Mouse (Mus musculus) hindbrain, embryonic 11.5 days (tissue): ENCODE results near the gene Zmym2. TPM values are rescaled to one million over a fixed set of nuclear protein-coding genes. Genes with fewer than 3 reads are reported as not detected.

Source experiments
- ATAC-seq: fragments of 200-750 bp; cut with Nextera tagmentation; 2 replicates; pipeline ENCODE4 v1.8.0; 2017; ENCODE audit warnings: mild to moderate bottlenecking, moderate TSS enrichment, moderate library complexity; ENCODE audit not compliant: low FRiP score
- DNase-seq: peaks from one replicate; pipeline ENCODE4 v3.0.0-alpha.2; 2015; ENCODE audit warnings: low spot score
- H3K27ac ChIP-seq: fragments of 300-500 bp; sonication (generic); 2 replicates; pipeline ENCODE4 v1.5.1; 2014; ENCODE audit warnings: mild to moderate bottlenecking, low read depth, low read length
- H3K27me3 ChIP-seq: fragments of 300-500 bp; sonication (generic); 2 replicates; pipeline ENCODE4 v1.6.1; 2014; ENCODE audit warnings: mild to moderate bottlenecking, low read length, moderate library complexity, mixed read lengths; ENCODE audit not compliant: control insufficient read depth, insufficient read depth
- H3K36me3 ChIP-seq: fragments of 300-500 bp; sonication (generic); 2 replicates; pipeline ENCODE4 v1.6.1; 2014; ENCODE audit warnings: mild to moderate bottlenecking, low read length, moderate library complexity, mixed read lengths; ENCODE audit not compliant: control insufficient read depth, insufficient read depth
- H3K4me1 ChIP-seq: fragments of 300-500 bp; sonication (generic); replicated peaks from 2 replicates; pipeline ENCODE4 v1.6.1; 2014; ENCODE audit warnings: low read length, mixed read lengths; ENCODE audit not compliant: control insufficient read depth, insufficient read depth
- H3K4me2 ChIP-seq: fragments of 300-500 bp; sonication (generic); replicated peaks from 2 replicates; pipeline ENCODE4 v1.6.1; 2014; ENCODE audit warnings: mild to moderate bottlenecking, low read depth, low read length
- H3K4me3 ChIP-seq: fragments of 300-500 bp; sonication (generic); 2 replicates; pipeline ENCODE4 v1.5.1; 2014; ENCODE audit warnings: low read depth, low read length
- H3K9ac ChIP-seq: fragments of 300-500 bp; sonication (generic); 2 replicates; pipeline ENCODE4 v1.6.1; 2014; ENCODE audit warnings: low read depth, low read length
- H3K9me3 ChIP-seq: fragments of 300-500 bp; sonication (generic); 2 replicates; pipeline ENCODE4 v1.6.1; 2016; ENCODE audit warnings: low read length; ENCODE audit not compliant: control insufficient read depth
- WGBS: fragments of 180-500 bp; shearing (Covaris S2); extraction: QIAGEN DNeasy Blood & Tissue Kit; methylation state at CpG from one replicate; pipeline ENCODE4 v1.1.7; 2014; 5-methylcytosine and 5-hydroxymethylcytosine counted together
- polyA plus RNA-seq: library from polyadenylated mRNA; unstranded; fragments of >200 nt; fragmentation: Nextera tagmentation; extraction: Ambion mirVana; gene quantifications from 2 replicates; pipeline ENCODE4 v1.2.1, GENCODE M21; 2014

Gene Zmym2
- polyA plus RNA-seq, 1 experiment from 2014 or later: 74.4 TPM

DNA sequence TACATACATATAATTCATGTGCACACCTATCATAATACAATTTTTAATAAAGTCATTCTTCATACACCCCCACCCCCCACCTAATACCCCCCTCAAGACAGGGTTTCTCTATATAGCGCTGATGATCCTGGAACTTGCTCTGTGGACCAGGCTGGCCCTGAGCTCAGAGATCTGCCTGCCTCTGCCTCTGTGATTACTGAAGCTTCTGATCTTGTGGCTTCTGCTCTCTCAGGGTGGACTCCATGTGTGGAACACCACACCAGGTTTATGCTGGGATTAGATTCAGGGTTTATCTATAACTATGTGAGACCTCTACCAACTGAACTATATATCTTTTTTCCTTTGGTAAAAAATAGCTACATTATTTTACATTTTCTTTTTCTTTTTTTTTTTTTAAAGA, 10.1 kb downstream of the Zmym2 start:
- no peak overlapping the region for H3K4me2 ChIP-seq
- H3K4me1 ChIP-seq: no peaks in the 10 kb centered on the region
- no peak overlapping the region for H3K4me3 ChIP-seq
- ATAC-seq (no peak), DNase-seq (no peak)
- WGBS: 95% methylated on average over 1 of the region's 1 CpGs
- no peak overlapping the region for H3K27ac ChIP-seq
- H3K36me3 ChIP-seq: no peaks in the 10 kb centered on the region
- H3K9ac ChIP-seq: no peak overlapping the region
- H3K27me3 ChIP-seq: no peaks in the 10 kb centered on the region
- no peaks in the 10 kb centered on the region for H3K9me3 ChIP-seq

DNA sequence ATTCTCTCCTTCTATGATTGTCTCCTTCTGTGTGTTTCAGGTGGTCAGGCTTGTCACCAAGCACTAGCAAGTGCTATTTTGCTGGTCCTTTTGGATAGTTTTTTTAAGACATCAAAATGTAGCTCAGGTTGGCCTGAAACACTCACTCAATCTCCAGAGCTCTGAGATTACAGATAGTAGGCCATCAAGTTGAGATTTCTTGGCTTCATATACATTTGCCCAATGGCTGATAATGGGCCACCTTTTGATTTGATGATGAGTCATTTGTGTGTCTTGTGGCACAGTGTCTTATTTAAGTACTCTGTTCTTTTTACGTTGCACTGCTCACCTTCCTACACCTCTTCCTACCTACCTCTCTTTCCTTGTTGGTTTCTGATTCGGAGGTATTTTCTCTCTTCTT, 11.0 kb downstream of the Zmym2 start:
- H3K4me3 ChIP-seq: no peak overlapping the region
- no peak overlapping the region for H3K9ac ChIP-seq
- ATAC-seq: no peak
- no peak overlapping the region for H3K4me2 ChIP-seq
- 95% methylated on average over 2 of the region's 2 CpGs for WGBS
- DNase-seq: no peak
- H3K4me1 ChIP-seq: no peaks in the 10 kb centered on the region
- no peaks in the 10 kb centered on the region for H3K36me3 ChIP-seq
- H3K27me3 ChIP-seq: no peaks in the 10 kb centered on the region
- H3K9me3 ChIP-seq: no peaks in the 10 kb centered on the region
- no peak overlapping the region for H3K27ac ChIP-seq

DNA sequence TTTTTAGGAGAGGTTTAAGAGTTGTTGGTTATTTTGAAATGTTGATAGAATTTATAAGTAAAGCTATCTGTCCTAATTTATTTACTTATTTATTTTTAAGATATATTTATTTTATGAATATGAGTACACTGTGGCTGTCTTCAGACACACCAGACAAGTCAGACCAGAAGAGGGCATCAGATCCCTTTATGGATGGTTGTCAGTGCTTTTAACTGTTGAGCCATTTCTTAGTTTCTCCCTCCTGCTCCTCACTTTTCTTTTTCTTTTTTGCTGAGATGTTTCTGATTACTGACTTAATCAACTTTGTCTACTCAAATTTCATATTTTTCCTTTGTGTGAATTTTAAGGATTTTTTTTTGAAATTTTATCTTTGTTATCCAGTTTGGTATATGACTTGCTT, 13.2 kb downstream of the Zmym2 start:
- no peak for ATAC-seq
- Histone ChIP-seq H3K4me1 (no peaks in the 10 kb centered on the region), H3K27me3 (no peaks in the 10 kb centered on the region), H3K36me3 (peaks cover 2% of the 10 kb centered on the region; the same call in 1 of the 2 replicates), H3K4me3 (no peak overlapping the region), H3K9ac (no peak overlapping the region), H3K9me3 (no peaks in the 10 kb centered on the region), H3K4me2 (no peak overlapping the region), H3K27ac (no peak overlapping the region)
- no peak for DNase-seq

DNA sequence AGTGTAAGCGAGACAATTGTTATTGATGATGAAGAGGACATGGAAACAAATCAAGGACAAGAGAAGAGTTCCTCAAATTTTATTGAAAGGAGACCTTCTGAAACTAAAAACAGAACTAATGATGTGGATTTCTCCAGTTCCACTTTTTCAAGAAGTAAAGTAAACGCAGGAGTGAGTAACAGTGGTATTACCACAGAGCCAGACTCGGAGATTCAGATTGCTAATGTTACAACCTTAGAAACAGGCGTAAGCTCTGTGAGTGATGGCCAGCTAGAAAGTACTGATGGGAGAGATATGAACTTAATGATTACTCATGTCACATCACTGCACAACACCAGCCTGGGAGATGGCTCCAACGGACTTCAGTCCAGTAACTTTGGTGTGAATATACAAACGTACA, 16.6 kb downstream of the Zmym2 start:
- ATAC-seq: no peak
- 93% methylated on average over 6 of the region's 6 CpGs for WGBS
- no peak overlapping the region for H3K4me2 ChIP-seq

DNA sequence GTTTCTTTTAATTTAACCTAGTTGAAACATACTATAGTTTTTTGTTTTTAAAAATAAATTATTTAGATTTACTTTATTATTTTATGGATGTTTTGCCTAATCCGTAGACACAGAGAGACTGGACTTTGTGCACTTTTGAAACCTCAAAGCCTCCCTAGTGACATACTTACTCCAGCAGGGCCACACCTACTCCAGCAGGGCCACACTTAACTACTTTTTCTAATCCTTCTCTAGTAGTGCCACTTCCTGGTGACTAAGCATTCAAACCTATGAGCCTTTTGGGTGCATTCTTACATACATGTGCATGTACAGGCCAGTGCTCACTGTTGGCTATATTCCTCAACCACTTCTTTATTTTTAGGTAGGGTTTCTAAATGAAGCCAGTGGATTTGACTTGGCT, 19.2 kb downstream of the Zmym2 start:
- Histone ChIP-seq H3K9ac (no peak overlapping the region), H3K4me2 (no peak overlapping the region), H3K4me3 (no peak overlapping the region), H3K36me3 (peaks cover 9% of the 10 kb centered on the region; the same call in 1 of the 2 replicates), H3K27me3 (no peaks in the 10 kb centered on the region), H3K4me1 (no peaks in the 10 kb centered on the region), H3K9me3 (no peaks in the 10 kb centered on the region), H3K27ac (no peak overlapping the region)
- DNase-seq (no peak), ATAC-seq (no peak)
- 91% methylated on average over 1 of the region's 1 CpGs for WGBS

More for the DNA sequence above, 16.6 kb downstream of the Zmym2 start:
- H3K36me3 ChIP-seq: peaks cover 9% of the 10 kb centered on the region; the same call in 1 of the 2 replicates
- no peak overlapping the region for H3K9ac ChIP-seq
- H3K9me3 ChIP-seq: no peaks in the 10 kb centered on the region
- DNase-seq: no peak
- H3K27me3 ChIP-seq: no peaks in the 10 kb centered on the region
- H3K4me3 ChIP-seq: no peak overlapping the region
- no peak overlapping the region for H3K27ac ChIP-seq
- no peaks in the 10 kb centered on the region for H3K4me1 ChIP-seq

DNA sequence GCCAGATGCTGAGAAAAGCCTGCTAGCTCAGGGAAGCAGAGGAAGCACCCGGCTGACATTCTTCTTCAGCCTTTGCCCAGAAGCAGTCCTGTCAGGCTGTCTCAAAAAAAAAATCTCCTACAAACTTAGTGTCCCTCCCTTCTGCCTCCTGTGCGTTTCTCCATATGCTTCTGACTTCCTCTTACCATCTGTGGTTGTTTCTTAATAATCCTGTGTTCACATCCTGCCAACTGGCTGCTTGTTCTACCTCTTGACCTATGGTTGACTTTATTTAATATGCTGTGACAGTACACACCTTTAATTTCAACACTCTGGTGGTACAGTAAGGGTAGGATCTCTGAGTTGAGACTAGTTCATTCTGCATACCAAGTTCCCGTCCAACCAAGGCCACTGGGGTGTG, 32.1 kb downstream of the Zmym2 start:
- H3K9me3 ChIP-seq: no peaks in the 10 kb centered on the region
- no peaks in the 10 kb centered on the region for H3K4me1 ChIP-seq
- DNase-seq (no peak), ATAC-seq (no peak)
- H3K27ac ChIP-seq: no peak overlapping the region
- no peak overlapping the region for H3K9ac ChIP-seq
- H3K4me2 ChIP-seq: no peak overlapping the region
- 80% methylated on average over 3 of the region's 3 CpGs for WGBS
- H3K36me3 ChIP-seq: 0 out of 2 replicates have a peak, but pooled peaks cover 2% of the 10 kb centered on the region
- no peaks in the 10 kb centered on the region for H3K27me3 ChIP-seq
- no peak overlapping the region for H3K4me3 ChIP-seq

DNA sequence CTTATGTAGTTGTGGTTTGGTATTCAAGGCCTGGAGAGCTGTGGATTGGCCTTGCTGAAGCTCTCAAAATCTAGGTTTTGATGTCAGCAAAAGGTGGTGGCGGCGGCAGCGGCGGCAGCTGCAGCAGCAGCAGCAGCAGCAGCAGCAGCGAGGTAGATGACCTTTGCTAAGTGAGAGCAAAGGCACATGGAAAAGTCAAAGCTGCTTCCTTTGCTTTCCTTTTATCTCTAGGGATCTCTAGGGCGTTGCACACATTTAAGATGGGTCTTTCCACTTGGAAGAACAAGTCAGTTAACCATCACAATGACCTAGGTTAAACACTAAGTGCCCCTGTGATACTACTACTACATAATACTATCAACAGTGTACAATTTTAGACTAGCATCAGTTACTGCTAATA, 49.0 kb downstream of the Zmym2 start:
- H3K4me2 ChIP-seq: no peak overlapping the region
- WGBS: 82% methylated on average over 6 of the region's 6 CpGs
- no peaks in the 10 kb centered on the region for H3K27me3 ChIP-seq
- no peak overlapping the region for H3K4me3 ChIP-seq
- H3K9me3 ChIP-seq: no peaks in the 10 kb centered on the region
- H3K9ac ChIP-seq: no peak overlapping the region
- DNase-seq: no peak
- no peak overlapping the region for H3K27ac ChIP-seq
- H3K4me1 ChIP-seq: no peaks in the 10 kb centered on the region
- H3K36me3 ChIP-seq: peaks cover 7% of the 10 kb centered on the region; the same call in 1 of the 2 replicates
- ATAC-seq: no peak

DNA sequence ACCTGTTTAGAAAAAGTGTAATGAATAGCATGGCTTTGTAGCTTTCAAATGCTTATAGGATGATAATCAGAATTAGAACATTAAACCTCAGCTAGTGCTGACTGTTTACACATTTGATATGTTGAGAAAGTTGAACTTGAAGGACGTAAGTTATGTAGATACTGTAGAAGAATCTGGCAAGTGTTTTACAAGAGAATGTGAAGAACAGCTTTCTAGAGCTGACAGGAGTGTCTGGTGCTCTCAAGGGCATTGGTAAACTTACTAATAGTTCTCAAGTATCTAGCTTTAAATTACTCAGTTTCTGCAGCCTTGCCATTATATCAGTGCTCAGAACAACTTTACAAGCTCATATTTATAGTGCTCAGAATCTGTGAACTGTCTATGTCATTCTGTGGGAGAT, 53.5 kb downstream of the Zmym2 start:
- no peaks in the 10 kb centered on the region for H3K27me3 ChIP-seq

DNA sequence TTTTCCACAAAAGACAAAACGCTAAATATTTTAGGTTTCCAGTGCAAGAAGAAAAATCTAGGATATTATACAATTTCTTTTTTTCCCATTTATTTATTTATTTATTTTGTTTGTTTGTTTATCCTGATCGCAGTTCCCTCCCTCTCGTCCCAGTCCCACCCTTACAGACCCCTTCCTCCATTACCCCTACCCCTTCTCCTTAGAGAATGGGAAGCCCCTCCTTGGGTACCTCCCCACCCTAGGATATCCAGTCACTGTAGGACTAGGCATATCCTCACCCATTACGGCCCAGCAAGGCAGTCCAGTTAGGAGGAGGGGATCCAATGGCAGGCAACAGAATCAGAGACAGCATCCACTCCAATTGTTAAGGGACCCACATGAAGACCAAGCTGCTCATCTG, 66.5 kb downstream of the Zmym2 start:
- no peak for ATAC-seq
- Histone ChIP-seq H3K27me3 (no peaks in the 10 kb centered on the region), H3K9ac (no peak overlapping the region), H3K4me2 (no peak overlapping the region), H3K4me3 (no peak overlapping the region), H3K36me3 (peaks cover 21% of the 10 kb centered on the region), H3K9me3 (no peaks in the 10 kb centered on the region), H3K27ac (no peak overlapping the region), H3K4me1 (no peaks in the 10 kb centered on the region)
- no peak for DNase-seq
- 88% methylated on average over 4 of the region's 4 CpGs for WGBS

More for the DNA sequence above, 53.5 kb downstream of the Zmym2 start:
- Histone ChIP-seq H3K9ac (no peak overlapping the region), H3K36me3 (peaks cover 5% of the 10 kb centered on the region; the same call in 1 of the 2 replicates), H3K27ac (no peak overlapping the region), H3K4me3 (no peak overlapping the region), H3K4me2 (no peak overlapping the region), H3K9me3 (no peaks in the 10 kb centered on the region), H3K4me1 (no peaks in the 10 kb centered on the region)
- ATAC-seq (no peak), DNase-seq (no peak)
- 100% methylated on average over 1 of the region's 1 CpGs for WGBS
